Mouse (Mus musculus) liver, embryonic 14.5 days (tissue): ENCODE measurements around the gene Clec14a.

Experiments used
- CTCF ChIP-seq: IDR thresholded peaks from 2 replicates; pipeline ENCODE4 v1.5.1; 2016; ENCODE audit warnings: antibody characterized with exemption, low read depth, control low read depth
- EP300 ChIP-seq: IDR thresholded peaks from 2 replicates; pipeline ENCODE4 v1.6.1; 2016; ENCODE audit warnings: antibody characterized with exemption, low read depth

DNA sequence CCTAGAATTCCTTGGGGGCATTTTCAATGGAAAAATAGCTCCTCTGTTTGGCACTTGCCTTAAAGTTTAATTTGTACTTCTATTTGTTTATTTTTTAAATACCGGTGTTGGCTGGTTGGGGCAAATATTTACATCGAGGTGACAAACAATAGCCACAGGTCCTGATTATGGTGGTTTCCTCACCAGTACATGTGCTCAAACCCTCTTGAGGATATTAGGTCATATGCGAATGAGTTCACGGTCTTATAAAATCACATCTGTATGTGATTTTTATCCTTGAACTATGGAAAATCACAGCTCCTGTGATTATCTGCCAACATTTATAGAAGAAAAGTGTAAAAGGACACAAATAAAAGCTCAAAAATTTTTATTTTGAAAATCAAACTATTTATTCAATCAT, 415 bp upstream of the Clec14a start:
- TF ChIP-seq CTCF = no peak
- no peak for TF ChIP-seq EP300
